Mouse (Mus musculus) hindbrain, embryonic 14.5 days (tissue): ENCODE data around the gene Thy1. TPM values are rescaled to one million over a fixed set of nuclear protein-coding genes. Genes with fewer than 3 reads are reported as not detected.

Experiments used
- ATAC-seq: fragments of 200-750 bp; cut with Nextera tagmentation; 2 replicates; pipeline ENCODE4 v1.8.0; 2017; ENCODE audit warnings: moderate number of reproducible peaks, mild to moderate bottlenecking, moderate TSS enrichment, moderate library complexity; ENCODE audit not compliant: low FRiP score
- DNase-seq: peaks from one replicate; pipeline ENCODE4 v3.0.0-alpha.2; 2015; ENCODE audit warnings: low spot score
- H3K27ac ChIP-seq: fragments of 300-500 bp; sonication (generic); 2 replicates; pipeline ENCODE4 v1.5.1; 2014; ENCODE audit warnings: mild to moderate bottlenecking, moderate library complexity
- H3K27me3 ChIP-seq: fragments of 300-500 bp; sonication (generic); 2 replicates; pipeline ENCODE4 v1.6.1; 2014; ENCODE audit warnings: mild to moderate bottlenecking, low read length, mixed read lengths; ENCODE audit not compliant: control insufficient read depth, insufficient read depth
- H3K36me3 ChIP-seq: fragments of 300-500 bp; sonication (generic); replicated peaks from 2 replicates; pipeline ENCODE4 v1.6.1; 2014; ENCODE audit not compliant: control insufficient read depth, insufficient read depth
- H3K4me1 ChIP-seq: fragments of 300-500 bp; sonication (generic); replicated peaks from 2 replicates; pipeline ENCODE4 v1.6.1; 2014; ENCODE audit warnings: antibody characterized with exemption, low read length, mixed read lengths; ENCODE audit not compliant: control insufficient read depth, insufficient read depth
- H3K4me2 ChIP-seq: fragments of 300-500 bp; sonication (generic); replicated peaks from 2 replicates; pipeline ENCODE4 v1.6.1; 2014; ENCODE audit warnings: mild to moderate bottlenecking, moderate library complexity
- H3K4me3 ChIP-seq: fragments of 300-500 bp; sonication (generic); replicated peaks from 2 replicates; pipeline ENCODE4 v1.5.1; 2014; ENCODE audit warnings: mild to moderate bottlenecking, low read length
- H3K9ac ChIP-seq: fragments of 300-500 bp; sonication (generic); 2 replicates; pipeline ENCODE4 v1.6.1; 2014
- H3K9me3 ChIP-seq: fragments of 300-500 bp; sonication (generic); 2 replicates; pipeline ENCODE4 v1.6.1; 2016; ENCODE audit warnings: low read length; ENCODE audit not compliant: control insufficient read depth
- WGBS: fragments of 180-500 bp; shearing (Covaris S2); extraction: QIAGEN DNeasy Blood & Tissue Kit; methylation state at CpG from one replicate; pipeline ENCODE4 v1.1.7; 2014; 5-methylcytosine and 5-hydroxymethylcytosine counted together
- polyA plus RNA-seq: library from polyadenylated mRNA; unstranded; fragments of >200 nt; fragmentation: Nextera tagmentation; extraction: Ambion mirVana; gene quantifications from 2 replicates; pipeline ENCODE4 v1.2.1, GENCODE M21; 2014

Gene Thy1
- polyA plus RNA-seq, 1 experiment from 2014 or later, result 6.2 TPM

DNA sequence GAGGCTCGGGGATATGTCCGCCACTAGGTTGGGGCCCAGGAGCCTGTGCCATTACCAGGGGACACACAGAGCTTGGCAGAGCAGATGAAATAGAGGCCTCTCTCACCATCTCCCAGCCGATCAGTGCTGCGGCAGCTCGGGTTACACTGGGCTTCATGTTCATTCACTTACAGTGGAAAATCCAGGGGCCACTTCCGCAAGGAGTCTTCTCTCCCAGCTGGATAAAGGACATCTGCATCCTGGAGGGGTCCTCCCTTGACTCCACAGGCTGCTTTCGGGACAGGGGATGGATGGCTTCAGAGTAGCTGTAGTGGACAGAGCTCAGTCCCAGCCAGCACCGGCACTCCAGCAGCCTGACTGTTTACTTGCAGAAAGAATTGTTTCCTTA lies 27.7 kb downstream of the Thy1 start:
- Histone ChIP-seq H3K4me3 (no peak overlapping the region), H3K36me3 (no peaks in the 10 kb centered on the region), H3K27ac (no peak overlapping the region), H3K4me1 (peaks cover 24% of the 10 kb centered on the region), H3K9ac (no peak overlapping the region), H3K27me3 (no peaks in the 10 kb centered on the region), H3K4me2 (no peak overlapping the region), H3K9me3 (no peaks in the 10 kb centered on the region)
- ATAC-seq (no peak), DNase-seq (no peak)
- 49% methylated on average over 8 of the region's 8 CpGs for WGBS

DNA sequence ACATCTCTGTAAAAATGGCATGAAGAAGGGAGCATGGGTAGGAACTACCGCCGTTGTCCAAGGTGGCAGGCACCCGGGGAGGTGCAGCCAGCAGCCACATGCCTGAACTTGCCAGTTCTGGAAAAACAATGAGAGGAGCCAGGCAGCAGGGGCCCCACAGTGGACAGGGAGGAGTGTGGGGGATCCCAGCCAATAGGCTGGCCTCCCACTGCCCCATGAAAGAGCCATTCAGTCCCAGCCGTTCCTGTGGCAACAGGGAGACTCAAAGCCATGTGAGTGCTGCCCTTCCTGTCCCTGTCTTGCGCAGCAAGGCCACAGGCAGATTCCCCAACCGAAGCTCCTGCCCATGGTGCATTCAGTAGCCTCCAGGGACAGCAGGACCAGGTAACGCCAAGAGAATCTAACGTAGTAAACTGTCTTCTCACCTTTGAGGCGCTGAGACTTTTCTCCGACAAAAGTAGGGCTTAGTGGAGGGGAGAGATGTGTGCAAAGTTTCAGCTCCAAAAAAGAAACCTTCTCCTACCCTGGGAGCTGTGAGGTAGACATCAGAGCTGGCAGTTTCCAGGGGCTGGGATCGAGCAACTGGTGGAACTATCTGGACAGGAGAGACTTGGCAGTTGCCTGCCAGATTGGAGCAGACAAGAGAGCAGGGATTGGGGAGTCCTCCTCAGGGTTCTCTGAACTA lies 28.9 kb downstream of the Thy1 start:
- DNase-seq (no peak), ATAC-seq (peak; percentile 58; the same call in 1 of the 2 replicates)
- H3K36me3 ChIP-seq, result no peaks in the 10 kb centered on the region
- H3K4me2 ChIP-seq, result peak overlapping the region; percentile 31
- H3K27me3 ChIP-seq, result no peaks in the 10 kb centered on the region
- peak overlapping the region; percentile 78 for H3K27ac ChIP-seq
- peaks cover 19% of the 10 kb centered on the region for H3K4me1 ChIP-seq
- 18% methylated on average over 11 of the region's 11 CpGs for WGBS
- H3K4me3 ChIP-seq, result no peak overlapping the region
- 0 out of 2 replicates have a peak overlapping the region, but pooled peaks have one; percentile 10 for H3K9ac ChIP-seq
- H3K9me3 ChIP-seq, result no peaks in the 10 kb centered on the region

DNA sequence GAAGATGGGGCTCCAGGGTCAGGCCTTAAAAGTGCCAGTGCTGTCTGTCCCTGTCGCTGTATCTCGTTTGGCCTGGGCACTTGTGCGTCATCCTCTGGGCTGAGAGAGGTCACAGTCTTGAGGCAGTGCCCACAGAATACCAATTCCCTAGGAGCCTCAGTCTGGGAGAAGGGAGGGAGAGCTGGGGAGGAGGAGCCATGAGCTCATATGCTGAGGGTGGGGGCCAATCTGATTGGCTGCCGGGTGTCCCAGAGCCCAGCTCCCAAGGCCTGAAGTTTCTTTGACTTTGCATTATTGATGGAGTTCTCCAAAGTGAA lies 29.4 kb downstream of the Thy1 start:
- Histone ChIP-seq H3K27ac (peak overlapping the region; percentile 78), H3K4me1 (peaks cover 14% of the 10 kb centered on the region; the same call in 1 of the 2 replicates), H3K4me2 (peak overlapping the region; percentile 31), H3K9ac (0 out of 2 replicates have a peak overlapping the region, but pooled peaks have one; percentile 10), H3K9me3 (no peaks in the 10 kb centered on the region), H3K4me3 (0 out of 2 replicates have a peak overlapping the region, but pooled peaks have one; percentile 3), H3K27me3 (no peaks in the 10 kb centered on the region), H3K36me3 (no peaks in the 10 kb centered on the region)
- no peak for DNase-seq
- WGBS, result 11% methylated on average over 4 of the region's 4 CpGs
- peak; percentile 5; the same call in 1 of the 2 replicates for ATAC-seq

DNA sequence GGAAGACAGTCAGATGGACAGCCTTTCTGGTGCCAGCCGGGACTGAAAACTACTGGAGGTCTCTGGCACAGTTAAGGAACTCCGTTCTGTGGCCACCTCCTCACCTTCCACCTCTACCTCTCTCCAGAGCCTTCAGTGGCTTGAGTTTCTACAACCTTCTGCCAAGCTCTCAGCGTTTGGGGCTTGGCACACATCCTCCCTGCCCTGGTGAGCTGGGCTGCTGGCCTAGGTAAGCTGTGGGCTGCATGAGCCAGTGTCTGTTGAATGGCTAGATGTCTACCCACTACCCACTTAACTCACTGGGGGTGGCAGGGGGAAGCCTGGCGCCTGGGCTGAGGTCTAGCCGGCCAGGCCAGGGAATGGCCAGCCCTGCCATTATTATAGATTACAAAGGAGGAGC lies 29.9 kb downstream of the Thy1 start:
- 0 out of 2 replicates have a peak overlapping the region, but pooled peaks have one; percentile 3 for H3K4me3 ChIP-seq
- no peaks in the 10 kb centered on the region for H3K27me3 ChIP-seq
- DNase-seq, result no peak
- H3K9ac ChIP-seq, result 0 out of 2 replicates have a peak overlapping the region, but pooled peaks have one; percentile 10
- no peak for ATAC-seq
- no peaks in the 10 kb centered on the region for H3K36me3 ChIP-seq
- no peaks in the 10 kb centered on the region for H3K9me3 ChIP-seq
- H3K4me2 ChIP-seq, result peak overlapping the region; percentile 31
- H3K4me1 ChIP-seq, result peaks cover 14% of the 10 kb centered on the region; the same call in 1 of the 2 replicates
- 30% methylated on average over 5 of the region's 5 CpGs for WGBS
- peak overlapping the region; percentile 78 for H3K27ac ChIP-seq

DNA sequence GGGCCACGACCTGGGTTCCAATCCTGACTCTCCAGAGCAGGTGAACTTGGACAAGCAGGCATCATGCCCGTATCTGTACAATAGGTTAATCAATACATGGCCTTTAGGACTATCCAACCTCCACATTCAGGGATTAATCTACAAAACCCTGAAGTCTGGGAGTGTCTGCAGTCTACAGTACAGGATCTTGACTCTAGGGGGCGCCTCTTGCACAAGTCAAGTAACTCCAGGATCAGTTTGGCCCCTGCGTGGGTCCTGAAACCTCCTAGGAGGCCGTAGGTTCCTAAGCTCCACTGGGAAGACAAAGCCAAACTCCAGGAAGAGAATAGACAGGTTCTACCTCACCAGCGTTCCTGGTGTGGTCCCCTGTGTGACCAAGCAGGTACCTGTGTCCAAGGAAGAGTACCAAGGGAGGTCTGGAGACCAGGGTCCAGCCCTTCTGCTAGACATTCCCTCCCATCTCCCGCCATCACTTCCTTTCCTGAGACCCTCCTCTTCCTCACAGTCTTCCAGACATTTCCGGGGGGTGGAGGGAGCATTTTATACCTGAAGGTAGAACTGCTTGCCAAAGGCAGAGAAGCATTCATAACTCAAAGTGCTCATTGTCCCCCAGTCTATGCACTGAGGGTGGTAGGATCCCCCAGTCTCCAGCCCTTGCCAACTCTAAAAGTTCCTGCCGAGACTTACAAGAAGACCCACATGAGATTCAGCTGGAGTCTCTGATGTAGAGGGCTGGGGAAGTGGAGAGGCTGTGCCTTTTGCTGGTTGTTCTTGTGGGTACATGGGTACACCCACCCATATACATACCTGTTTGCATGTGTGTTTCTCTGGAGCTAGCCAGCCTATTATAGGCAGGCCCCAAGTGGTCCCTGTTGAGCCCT lies 31.5 kb downstream of the Thy1 start:
- ATAC-seq (no peak), DNase-seq (no peak)
- no peak overlapping the region for H3K9ac ChIP-seq
- no peak overlapping the region for H3K4me3 ChIP-seq
- H3K4me2 ChIP-seq, result no peak overlapping the region
- H3K9me3 ChIP-seq, result no peaks in the 10 kb centered on the region
- no peaks in the 10 kb centered on the region for H3K27me3 ChIP-seq
- no peak overlapping the region for H3K27ac ChIP-seq
- H3K4me1 ChIP-seq, result peaks cover 23% of the 10 kb centered on the region
- H3K36me3 ChIP-seq, result no peaks in the 10 kb centered on the region
- 55% methylated on average over 9 of the region's 9 CpGs for WGBS

DNA sequence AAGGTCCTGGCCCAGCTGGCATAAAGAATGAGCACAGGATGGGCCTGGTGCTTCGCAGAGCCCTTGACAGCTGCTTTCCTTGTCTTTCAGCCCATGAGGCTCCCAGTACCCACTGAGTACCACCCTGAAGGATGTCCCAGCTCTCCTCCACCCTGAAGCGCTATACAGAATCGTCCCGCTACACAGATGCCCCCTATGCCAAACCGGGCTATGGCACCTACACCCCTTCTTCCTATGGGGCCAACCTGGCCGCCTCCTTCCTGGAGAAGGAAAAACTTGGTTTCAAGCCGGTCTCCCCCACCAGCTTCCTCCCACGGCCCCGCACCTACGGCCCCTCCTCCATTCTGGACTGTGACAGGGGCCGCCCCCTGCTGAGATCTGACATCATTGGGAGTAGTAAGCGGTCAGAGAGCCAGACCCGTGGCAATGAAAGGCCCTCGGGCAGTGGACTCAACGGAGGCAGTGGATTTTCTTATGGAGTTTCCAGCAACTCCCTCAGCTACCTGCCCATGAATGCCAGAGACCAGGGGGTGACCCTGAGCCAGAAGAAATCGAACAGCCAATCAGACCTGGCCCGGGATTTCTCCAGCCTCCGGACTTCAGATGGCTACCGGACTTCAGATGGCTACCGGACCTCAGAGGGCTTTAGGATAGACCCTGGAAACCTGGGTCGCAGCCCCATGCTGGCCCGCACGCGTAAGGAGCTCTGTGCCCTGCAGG lies 32.3 kb downstream of the Thy1 start:
- H3K36me3 ChIP-seq, result no peaks in the 10 kb centered on the region
- no peaks in the 10 kb centered on the region for H3K27me3 ChIP-seq
- H3K9ac ChIP-seq, result no peak overlapping the region
- ATAC-seq (no peak), DNase-seq (no peak)
- H3K9me3 ChIP-seq, result no peaks in the 10 kb centered on the region
- H3K4me3 ChIP-seq, result no peak overlapping the region
- no peak overlapping the region for H3K4me2 ChIP-seq
- WGBS, result 72% methylated on average over 24 of the region's 24 CpGs
- H3K27ac ChIP-seq, result no peak overlapping the region
- peaks cover 21% of the 10 kb centered on the region for H3K4me1 ChIP-seq

DNA sequence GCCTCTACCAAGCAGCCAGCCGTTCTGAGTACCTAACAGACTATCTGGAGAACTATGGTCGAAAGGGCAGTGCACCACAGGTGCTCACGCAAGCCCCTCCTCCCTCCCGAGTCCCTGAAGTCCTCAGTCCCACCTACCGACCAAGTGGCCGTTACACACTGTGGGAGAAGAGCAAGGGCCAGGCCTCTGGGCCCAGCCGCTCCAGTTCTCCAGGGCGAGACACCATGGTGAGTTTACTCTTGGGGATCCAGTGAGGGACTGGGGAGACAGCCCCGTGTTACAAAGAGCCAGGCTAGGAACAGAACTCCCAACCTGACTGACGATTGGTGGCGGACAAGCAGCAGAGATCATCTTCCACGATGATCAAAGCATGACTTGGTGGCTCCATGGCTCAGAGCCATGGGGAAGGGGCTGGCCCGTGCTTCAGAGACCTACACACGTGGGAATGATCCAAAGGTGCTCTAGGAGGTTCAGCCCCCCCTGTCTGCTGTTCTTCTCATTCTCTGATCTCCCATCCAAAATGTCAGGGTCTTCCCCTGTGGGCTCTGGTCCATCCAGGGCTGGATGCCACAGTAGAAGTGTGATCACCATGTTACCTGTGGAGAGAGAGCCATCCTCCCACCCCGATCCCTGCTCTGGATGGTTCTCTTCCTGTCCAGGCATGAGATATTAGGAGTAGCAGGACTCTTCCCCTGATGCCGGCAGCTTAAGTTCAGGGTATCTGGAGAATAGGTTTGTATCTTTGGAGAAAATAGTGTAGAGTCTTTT lies 33.0 kb downstream of the Thy1 start:
- Histone ChIP-seq H3K9me3 (no peaks in the 10 kb centered on the region), H3K4me3 (no peak overlapping the region), H3K4me2 (no peak overlapping the region), H3K36me3 (no peaks in the 10 kb centered on the region), H3K27me3 (no peaks in the 10 kb centered on the region), H3K9ac (no peak overlapping the region), H3K27ac (no peak overlapping the region), H3K4me1 (peaks cover 19% of the 10 kb centered on the region)
- ATAC-seq (no peak), DNase-seq (no peak)
- WGBS, result 72% methylated on average over 16 of the region's 16 CpGs

DNA sequence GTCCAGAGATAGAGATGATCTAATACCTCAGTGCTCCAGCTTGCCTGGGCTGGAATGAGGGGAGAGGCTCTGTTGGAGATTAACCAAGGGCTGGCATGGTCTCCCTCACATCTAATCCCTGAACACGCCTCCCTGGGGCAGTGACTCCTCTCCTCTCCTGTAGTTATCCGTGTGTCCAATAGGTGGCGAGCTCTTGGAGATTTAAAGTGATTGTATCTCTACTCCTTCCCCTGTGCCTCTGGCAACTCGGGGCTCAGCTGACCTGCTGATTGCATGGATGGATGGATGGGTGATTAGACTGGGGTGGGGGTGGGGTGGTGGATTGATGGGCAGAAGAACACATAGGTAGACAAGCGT lies 33.6 kb downstream of the Thy1 start:
- WGBS, result 8% methylated on average over 5 of the region's 5 CpGs
- H3K4me2 ChIP-seq, result no peak overlapping the region
- ATAC-seq (no peak), DNase-seq (peak; percentile 64)
- H3K9ac ChIP-seq, result no peak overlapping the region
- no peak overlapping the region for H3K4me3 ChIP-seq
- H3K9me3 ChIP-seq, result no peaks in the 10 kb centered on the region
- H3K27me3 ChIP-seq, result no peaks in the 10 kb centered on the region
- H3K36me3 ChIP-seq, result no peaks in the 10 kb centered on the region
- H3K4me1 ChIP-seq, result peaks cover 15% of the 10 kb centered on the region
- H3K27ac ChIP-seq, result no peak overlapping the region
